Mouse (Mus musculus) ES-Bruce4 (cell line): ENCODE results near the gene Mrpl50.

ENCODE experiments used
- CTCF ChIP-seq: IDR thresholded peaks from one replicate; pipeline ENCODE4 v1.8.1; 2011; ENCODE audit warnings: low read depth, low read length
- EP300 ChIP-seq: IDR thresholded peaks from 2 replicates; pipeline ENCODE4 v1.6.1; 2011; ENCODE audit warnings: low read depth, low read length; ENCODE audit not compliant: insufficient read depth

DNA sequence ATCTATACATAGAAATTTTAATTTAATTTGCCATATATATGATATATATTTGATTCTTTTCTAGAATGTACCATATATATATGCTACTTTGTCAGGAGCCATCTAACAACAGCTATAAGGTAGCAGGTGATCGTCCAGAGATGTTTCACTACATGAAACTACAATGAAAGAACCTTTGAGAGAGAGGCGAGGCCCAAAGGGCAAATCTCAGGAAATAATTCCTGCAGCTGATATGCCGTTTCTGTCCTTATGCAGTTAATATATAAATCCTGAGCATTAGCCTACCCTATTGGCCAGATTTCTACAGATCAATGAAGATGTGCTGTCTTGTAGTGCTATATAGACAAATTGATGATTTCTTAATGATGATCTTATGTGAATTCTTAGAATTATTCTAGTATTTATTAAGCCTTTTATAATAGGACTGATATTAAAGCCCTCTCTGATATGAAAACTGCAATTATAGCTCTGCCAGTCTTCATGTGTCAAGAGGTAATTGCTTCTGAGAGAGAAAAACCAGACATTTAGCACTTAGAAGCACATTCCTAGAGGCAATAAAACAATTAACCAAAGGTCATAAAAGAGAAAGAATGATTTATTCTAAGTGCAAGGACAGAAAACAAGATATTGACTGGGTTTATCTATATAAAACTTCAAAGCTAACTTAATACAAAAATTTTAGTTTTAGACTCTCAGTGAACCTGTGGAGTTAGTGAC is 51.3 kb downstream of the Mrpl50 start:
- TF ChIP-seq CTCF (no peak), EP300 (no peak)
